Mouse (Mus musculus) layer of hippocampus, postnatal 14 days (tissue): Measurements from ENCODE around the gene Cobll1. TPM values are rescaled to one million over a fixed set of nuclear protein-coding genes. Genes with fewer than 3 reads are reported as not detected.
"Not testable (repeated sequence)": the region's sequence is repeated elsewhere in the genome, so short reads cannot be mapped to it uniquely, and the experiment has no call there.

ENCODE experiments used
- DNase-seq, 2 experiments: peaks; one replicate each; pipeline ENCODE4 v3.0.0; 2021 to 2022; ENCODE audit warnings: low spot score in 2 of 2, mixed read lengths in 1 of 2
- long read RNA-seq, 2 experiments: library from polyadenylated mRNA; stranded (forward); transcript quantifications; one replicate each; pipeline ENCODE4 v2.0.0; 2021
- total RNA-seq, 2 experiments: library from RNA; stranded (reverse); gene quantifications; 2 replicates each; pipeline ENCODE4 v1.2.3; 2021

Cobll1 gene
- total RNA-seq: 1 to 10 TPM; 7.8 to 9.1 TPM
- long read RNA-seq, experiment 1, full-length matches to known transcripts: 1 of 5 reads
- long read RNA-seq, experiment 1, partial matches to known transcripts: 3 of 5 reads
- long read RNA-seq, experiment 1, other reads (novel, unspliced or antisense): 1 of 5 reads
- long read RNA-seq, experiment 2, partial matches to known transcripts: 0 of 2 reads
- long read RNA-seq, experiment 2, other reads (novel, unspliced or antisense): 2 of 2 reads

DNA sequence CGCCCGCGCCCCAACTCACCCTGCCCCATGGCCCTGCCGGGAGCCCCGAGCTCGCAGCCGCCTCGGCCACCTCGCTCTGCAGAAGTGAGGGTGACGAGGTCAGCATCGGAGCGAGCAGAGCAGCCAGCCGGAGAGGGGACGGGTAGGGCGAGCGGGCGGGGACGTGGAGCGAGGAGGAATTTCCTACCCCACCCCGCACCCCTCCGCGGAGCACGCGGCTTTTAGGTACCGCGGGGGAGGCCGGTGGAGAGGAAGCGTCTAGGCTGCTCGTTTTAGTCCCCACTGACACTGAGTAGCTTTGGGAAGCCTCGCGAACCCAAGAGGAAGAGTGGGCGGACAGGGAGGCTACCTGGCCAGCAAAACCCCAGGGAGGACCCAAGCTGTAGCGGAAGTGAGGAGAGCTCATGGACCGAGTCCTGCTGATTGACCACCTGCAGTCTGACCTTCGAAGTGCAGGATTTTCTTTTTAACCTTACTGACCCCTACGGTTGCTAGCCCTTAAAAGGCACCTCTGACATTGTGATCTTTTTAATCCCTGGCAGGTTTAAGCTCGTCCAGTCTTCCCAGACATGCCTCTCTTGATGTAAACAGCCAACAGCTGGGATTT, at the start of gene Cobll1:
Gene Cobll1, minus strand, starts transcription at position 440 of the 607 bp plus-strand sequence.
- DNase-seq: no peak

- DNase-seq: no peak
Measured at GRCm38 (mm10) chr2:65288696-65289095, 49.5 kb upstream of the Cobll1 start.

DNA sequence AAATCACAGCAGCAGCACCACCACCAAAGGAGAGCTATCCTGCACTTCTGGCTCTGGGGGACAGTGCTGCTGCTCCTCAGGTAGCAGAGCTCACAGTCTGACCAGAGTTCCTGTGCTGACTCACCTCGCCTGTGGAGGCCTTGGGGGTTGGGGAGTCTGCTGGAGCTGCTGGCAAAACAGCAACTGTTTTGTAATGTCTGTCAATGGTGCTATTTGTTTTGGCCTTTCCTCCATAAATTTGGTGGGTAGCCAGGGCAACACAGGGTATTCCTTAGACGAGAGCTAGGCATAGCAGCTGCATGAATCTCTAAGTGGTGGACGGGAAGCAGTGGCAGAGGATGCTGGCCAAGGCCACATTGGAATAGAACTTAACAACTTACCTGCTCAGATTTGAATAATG, 46.2 kb upstream of the Cobll1 start:
- DNase-seq: peak in 1 of 2 experiments; percentile 55

- DNase-seq: no peak
Measured at GRCm38 (mm10) chr2:65282979-65283378, 43.8 kb upstream of the Cobll1 start.

DNA sequence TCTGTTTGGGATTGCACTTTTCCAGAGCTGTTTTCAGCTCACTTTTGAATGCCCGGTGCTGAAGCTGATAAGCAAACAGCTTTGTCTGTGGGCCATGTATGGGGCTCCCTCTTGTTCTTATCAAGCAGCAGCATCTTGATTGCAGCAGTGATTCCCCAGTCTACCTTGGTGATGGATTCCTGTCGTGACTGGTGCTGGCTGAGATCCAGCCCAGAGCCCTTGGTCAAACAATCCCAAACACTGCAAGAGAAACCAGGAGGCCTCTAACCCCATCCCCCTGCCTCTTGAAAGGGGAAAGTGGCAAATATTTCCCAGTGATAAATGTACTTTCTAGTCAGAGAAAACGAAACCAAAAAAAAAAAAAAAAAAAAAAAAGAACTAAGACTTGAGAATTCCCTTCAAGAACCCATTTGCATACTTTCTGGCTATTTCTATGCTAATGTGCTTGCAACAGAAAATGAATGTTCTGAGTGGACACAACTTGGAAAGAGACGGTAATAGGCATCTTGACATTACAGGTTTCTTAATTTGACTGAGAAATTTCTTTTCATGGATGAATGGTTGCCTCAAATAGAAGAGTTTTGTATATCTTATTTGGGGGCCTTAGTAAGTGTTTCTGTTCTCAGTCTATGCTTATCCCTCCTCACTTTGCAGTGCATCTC, 40.0 kb upstream of the Cobll1 start:
- DNase-seq: no peak

DNA sequence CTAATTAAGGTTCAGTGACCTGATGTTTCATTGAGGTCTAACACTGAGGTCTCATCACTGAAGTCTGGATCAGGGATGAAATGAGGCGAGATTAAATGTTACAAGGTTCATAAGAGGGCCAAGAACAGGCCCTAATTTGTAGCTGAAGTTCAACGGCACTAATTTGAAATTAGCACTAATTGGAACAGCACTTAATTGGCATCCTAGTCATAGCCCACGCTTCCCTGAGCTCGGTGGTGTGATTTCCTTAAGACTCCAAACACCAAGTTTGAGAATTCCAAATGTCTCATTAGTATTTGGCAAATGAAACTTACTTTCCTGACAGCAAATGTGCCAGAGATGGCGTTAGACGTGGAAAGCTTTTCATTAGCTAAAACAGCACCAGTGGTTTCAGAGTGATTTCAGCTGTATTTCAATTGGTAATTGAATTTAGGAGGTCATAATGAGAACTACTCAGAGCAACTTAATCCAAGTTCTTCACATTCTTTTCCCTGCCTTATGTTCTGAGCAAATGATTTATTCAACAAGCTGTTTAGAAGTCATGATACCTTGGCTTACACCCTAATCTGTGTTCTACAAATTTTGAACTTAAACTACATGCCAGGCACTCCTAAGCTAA, 36.3 kb upstream of the Cobll1 start:
- peak in 1 of 2 experiments; percentile 63 for DNase-seq

GRCm38 (mm10) chr2:65273910-65274309, 34.7 kb upstream of the Cobll1 start:
- DNase-seq: no peak

DNA sequence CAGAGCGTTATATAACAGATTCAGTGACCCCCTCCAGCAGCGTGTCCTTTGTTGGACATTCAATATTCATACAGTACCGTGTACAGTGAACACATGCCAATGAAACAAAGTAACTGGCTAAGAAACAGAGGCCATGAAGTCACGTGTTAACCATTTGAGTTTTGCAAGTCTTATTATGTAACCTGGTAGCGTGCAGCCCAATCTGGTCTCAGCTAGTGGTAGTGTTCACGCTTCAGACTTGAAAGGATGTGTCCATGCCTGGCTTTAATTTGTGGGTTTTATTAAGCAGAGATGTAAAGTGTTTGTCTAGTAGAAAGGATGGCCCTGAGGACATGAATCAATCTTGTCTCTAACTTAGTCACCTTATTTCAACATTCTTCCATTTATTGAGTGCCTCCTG, 29.5 kb upstream of the Cobll1 start:
- no peak for DNase-seq

DNA sequence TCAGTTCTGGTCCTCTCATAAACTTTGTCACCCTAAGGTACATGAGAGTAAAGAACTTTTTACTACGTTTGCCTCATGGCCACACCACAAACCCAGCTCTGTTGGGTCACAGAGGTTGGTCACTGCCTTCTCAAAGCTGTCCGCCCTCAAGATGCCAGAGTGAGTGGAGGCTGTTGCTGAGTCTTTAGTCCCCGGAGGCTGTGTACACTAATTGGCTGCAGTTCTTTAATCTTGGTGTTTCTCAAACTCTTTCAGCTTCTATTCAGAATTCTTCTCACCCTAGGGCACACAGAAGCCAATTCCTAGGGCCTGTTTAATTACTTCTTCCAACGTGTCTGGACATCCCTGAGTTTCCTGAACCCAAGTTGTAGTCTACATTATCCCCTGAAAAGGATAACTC, 28.6 kb upstream of the Cobll1 start:
- no peak for DNase-seq

GRCm38 (mm10) chr2:65266576-65267299, 27.5 kb upstream of the Cobll1 start:
- DNase-seq: peak in 1 of 2 experiments; percentile 16

DNA sequence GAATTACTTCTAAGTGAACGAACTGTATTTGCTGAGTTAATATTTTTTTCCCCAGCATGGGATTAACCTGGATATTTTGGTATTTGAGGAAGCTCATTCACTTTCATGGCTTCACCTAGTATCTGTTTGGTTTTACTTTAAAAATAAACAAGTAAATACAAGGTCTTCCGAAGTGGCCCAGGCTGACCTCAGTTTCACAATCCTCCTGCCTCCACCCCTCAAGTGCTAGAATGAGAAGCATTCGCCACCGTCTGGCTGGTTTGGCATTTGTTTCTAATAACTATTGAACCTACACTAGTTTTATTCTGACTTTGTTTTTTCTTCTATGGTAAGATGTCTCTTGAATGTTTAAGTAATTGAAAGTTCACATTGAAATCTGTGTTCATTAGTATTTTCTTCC, 23.0 kb upstream of the Cobll1 start:
- DNase-seq: no peak

DNA sequence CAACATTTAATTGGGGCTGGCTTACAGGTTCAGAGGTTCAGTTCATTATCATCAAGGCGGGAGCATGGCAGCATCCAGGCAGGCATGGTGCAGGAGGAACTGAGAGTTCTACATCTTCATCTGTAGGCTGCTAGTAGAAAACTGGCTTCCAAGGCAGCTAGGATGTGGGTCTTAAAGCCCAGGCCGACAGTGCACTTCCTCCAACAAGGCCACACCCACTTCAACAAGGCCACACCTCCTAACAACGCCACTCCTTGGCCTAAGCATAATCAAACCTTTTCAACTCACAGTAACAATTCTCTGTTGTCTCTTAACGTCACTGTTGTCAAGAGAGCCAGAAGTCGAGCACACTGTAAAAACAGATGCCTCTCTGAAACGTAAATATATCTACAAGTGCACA, 21.6 kb upstream of the Cobll1 start:
- not testable (repeated sequence) for DNase-seq

DNA sequence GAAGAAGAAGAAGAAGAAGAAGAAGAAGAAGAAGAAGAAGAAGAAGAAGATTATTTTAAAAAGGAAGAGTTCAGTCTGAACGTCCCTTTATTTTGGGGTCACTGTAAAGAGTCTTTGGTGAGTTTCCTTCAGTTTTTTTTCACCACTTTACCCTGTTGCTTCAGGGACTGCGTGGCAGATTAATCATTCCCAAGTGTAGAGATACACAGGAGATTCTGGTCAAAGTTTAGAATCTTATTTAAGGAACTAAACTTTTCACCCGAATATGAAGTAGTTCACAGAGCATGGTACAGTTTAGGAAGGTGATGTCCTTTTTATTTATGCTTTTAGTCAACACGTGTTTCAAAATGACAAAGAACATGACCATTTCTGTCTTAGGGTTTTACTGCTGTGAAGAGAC, 21.2 kb upstream of the Cobll1 start:
- no peak for DNase-seq

DNA sequence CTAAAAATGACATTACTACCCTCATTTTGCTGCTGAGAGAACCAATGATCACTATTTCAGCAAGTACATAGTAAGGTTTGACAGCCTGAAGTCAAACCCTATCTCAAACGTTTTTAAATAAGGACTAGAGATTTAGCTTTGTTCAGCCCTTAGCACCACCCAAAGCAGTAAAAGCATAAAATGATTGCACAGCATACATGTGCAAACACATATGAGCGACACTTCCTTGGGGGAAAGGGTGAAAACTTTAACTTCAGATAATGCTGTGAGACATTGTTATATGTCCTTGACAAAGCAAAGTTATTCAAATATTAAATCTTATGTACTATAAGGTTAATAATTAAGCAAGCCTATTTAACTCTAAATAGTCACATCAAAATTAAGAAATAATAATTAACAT, 18.2 kb upstream of the Cobll1 start:
- DNase-seq: no peak

DNA sequence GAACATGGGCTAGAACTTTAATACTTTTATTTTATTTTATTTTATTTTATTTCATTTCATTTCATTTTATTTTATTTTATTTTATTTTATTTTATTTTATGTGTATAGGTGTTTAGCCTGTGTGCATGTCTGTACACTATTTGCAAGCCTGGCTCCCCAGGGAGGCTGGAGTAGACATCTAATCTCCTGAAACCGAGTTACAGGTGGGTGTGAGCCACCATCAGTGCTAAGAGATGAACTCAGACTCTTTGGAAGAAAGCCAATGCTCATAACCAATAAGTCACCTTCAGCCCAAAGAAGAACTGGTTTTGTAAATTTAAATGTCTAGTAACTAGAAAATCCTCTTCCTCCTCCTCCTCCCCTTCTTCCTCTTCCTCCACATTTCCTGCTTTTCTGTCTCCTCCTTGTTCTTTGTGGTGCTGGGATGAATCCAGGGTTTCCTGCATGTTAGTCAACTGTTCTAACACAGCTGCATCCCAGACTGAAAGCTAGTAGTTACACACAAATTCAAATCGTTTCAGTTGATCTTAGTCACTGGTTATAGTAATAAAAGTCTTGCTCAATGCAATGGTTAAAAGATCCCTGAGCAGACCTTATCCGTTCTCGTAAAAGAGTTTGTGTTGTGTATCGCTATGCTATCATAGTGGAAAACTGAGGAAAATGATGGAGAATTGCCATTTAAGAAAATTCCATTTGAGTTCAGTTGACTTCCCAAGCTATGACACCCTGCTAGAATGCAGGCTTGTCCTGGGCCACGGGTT, 17.5 kb upstream of the Cobll1 start:
- DNase-seq: no peak

- DNase-seq: no peak
Measured at GRCm38 (mm10) chr2:65250589-65251104, 11.4 kb upstream of the Cobll1 start.

- no peak for DNase-seq
Measured at GRCm38 (mm10) chr2:65249575-65249974, 10.4 kb upstream of the Cobll1 start.

DNA sequence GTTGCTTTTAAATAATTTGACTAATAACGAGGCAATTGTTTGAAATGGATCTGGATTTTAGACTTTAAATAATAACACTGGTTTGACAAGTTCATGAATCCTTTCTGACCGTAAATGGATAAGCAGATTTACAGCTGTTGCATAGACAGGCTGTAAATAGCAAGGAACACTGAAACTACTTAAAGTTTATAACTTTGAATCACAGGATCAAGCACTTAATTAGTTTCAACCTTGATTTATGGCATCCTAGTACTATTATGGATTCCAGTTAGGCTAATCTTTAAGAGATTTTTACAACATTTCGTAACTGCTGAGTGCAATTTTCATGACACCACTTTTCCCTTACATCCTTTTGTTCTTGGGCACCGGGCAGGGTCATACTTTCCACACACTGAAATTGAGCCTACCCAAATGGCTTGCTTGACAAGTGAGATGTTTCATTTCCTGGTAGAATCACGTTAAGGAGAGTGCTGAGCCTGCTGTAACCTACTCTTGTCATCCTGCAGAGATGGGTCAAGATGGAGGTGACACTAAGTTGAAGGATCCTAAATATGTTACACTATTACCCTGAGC, 1.1 kb upstream of the Cobll1 start:
- DNase-seq: no peak

- DNase-seq: peak; percentile 18 to 34
Measured at GRCm38 (mm10) chr2:65238171-65238963, 836 bp downstream of the Cobll1 start.
